Mouse (Mus musculus) ovary, postnatal 14 days (tissue): ENCODE results near the gene Stxbp4.

Experiments
- DNase-seq: peaks from one replicate; pipeline ENCODE4 v3.0.0; 2022; ENCODE audit warnings: low spot score

The Stxbp4 gene

DNA sequence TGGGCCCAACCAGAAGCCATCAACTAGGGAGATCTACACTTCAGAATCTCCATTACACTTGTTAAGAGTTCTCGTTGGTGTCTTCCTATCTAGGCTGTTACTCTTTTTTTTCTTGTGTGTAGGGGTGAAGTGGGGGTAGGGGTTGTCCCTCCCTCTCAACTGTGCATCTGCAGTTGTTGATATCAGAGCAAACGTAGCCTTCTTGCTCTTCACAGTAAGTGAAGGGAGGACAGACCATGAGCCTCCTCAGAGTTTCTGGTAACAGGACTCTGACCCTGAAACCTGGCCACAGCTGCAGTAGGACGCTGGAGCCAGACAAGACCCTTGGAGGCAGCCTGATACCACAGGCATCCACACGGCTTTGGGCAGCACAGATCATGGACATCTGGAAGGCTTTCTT is 81.4 kb downstream of the Stxbp4 start:
- no peak for DNase-seq

DNA sequence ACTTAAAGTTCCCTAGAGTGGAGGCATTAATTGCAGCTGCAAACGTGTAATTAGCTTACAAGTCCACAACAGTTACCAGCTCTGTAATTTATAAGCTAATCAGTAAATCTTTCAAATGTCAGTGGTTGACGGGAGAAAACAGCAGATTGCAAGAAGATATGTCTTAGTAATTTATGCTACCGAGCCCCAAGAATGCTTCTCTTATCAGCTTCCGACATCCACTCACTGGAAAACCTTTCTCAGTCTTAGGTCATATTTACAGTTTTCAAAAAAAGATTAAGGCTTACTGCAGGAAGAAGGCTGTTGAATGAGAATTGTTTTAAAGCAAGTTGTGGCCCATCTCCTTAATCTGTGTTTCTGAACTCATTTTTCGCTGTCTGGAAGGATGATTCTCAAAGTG is 83.9 kb downstream of the Stxbp4 start:
- DNase-seq, result no peak

DNA sequence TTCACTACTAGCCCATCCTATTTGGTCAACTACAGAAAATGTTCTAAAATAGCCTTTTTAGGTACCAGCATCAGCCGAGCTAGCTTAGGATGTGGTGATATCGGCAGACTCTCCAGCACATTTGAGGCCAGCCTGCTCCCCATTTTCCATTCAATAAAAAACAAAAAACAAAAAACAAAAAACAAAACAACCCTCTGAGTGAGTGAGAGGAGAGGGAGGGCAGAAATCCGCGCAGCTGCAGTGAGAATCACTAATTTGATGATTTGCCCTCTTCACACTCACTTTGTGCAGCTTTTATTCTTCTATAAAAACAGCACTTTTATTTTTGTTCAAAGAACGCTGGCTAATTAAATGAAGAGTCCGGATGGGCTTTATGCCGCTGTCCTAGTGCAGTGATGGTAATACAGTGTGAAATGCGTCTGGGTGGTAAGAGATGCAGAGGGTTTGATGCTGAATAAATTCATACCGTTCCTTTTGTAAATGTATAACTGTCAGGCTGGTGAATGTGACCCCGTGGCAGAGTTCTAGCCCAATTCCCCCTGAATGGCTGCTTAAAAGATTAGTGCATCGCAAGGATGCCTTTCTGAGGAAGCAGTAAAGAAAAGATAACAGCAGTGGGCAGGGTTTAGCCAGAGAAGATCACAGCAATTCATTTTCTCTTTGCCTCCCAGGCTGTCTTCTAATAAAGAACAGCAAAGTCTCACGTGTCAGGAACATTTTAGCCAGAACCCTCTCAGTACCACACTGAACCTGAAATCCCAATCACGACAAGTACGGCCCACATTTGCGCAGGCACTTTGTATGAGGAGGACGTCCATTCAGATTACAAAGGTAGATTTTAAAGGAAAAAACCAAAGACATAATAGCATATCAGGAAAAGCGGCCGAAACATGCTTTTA is 85.3 kb downstream of the Stxbp4 start:
- no peak for DNase-seq

DNA sequence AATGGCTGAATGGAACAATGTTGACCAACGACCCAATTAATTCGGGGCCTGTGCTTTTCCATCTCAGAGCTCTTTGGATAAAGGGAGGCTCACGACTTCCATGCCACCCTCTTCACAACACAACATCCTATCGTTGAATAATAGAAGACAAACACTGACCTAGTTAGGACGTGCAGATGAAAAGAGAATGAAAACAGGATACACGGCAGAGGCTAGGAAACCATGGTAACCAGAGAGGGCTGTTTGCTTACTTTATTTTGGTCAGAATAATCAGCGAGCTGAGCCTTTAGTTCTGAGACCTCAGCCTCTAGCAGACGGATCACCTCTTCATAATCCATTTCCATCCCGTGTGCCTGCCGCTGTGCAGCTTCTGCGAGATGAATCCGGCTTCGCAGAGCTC is 89.3 kb downstream of the Stxbp4 start:
- DNase-seq, result no peak

DNA sequence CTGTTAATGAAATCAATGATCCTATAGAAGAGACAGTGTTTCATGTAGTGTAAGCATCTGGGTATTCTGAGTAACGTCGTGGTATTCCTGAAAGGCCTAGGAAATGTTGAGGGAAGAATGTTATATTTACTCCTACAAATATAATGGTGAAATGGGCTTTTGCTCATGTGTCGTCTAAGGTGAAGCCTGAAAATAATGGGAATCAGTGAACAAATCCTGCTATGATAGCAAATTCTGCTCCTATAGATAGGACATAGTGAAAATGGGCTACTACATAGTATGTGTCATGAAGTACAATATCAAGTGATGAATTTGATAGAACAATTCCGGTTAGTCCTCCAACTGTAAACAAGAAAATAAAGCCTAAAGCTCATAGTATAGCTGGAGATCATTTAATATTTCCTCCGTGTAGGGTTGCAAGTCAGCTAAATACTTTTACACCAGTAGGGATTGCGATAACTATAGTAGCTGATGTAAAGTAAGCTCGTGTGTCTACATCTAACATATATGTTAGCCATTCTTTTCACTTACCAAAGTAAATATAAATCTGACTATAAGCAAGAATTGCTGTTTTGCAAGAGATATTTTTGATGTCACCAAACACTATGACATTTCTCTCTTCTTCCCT is 99.1 kb downstream of the Stxbp4 start:
- DNase-seq, result no peak

DNA sequence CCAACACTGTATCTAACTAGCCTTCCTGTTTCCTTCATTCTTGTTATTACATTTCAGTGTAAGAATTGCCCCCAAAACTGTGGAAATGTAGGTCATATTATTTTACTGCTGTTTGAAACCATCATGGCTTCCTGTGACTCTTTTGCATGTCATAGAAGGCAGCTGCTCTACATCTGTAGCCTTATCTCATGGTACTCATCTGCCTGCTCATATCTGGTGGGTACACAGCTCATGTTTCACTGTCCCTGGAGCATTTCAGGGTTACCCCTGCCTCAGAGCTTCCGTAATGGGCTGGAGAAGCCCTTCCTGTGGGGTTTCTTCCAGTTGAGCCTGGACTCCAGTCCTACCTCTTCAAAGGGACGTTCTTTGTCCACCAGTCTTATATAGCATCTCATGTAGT is 112.6 kb downstream of the Stxbp4 start:
- no peak for DNase-seq

DNA sequence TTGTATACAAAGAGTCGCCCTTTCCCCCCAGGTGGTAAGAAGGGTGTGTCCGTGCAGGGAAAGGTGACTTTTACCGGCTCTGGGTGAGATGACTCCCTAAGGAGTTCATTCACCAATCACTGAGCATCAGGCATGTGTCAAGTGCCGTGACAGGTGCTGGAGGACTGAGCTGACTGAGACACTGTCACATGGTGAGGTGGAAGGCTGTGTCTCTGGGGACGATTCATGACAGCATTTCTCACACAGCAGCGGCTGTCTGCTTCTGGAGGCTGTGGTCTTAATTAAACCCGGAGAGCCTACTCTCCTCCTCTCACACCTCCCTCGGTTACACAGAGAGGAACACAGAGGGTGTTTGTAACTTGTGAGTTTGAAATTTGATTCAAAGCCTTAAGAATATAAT is 116.8 kb downstream of the Stxbp4 start:
- no peak for DNase-seq

DNA sequence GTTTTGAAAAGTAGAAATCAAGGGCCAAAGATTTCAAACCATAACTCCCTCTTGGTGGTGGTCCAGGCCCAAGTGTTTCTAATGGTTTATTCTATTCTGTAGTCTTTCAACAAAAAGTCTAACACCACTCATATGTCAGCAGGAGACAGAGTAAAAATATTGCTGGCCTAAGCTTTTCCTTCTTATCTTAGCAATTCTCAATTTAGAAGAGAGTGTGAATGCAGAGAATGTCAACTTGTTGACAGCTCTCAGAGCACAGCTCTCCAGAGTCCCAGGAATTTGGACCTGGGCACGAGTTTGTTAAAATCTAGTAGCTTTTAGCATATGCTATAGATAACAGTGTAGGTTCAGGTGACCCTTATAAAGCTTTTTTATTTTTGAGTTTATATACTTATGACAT is 120.1 kb downstream of the Stxbp4 start:
- DNase-seq, result no peak

DNA sequence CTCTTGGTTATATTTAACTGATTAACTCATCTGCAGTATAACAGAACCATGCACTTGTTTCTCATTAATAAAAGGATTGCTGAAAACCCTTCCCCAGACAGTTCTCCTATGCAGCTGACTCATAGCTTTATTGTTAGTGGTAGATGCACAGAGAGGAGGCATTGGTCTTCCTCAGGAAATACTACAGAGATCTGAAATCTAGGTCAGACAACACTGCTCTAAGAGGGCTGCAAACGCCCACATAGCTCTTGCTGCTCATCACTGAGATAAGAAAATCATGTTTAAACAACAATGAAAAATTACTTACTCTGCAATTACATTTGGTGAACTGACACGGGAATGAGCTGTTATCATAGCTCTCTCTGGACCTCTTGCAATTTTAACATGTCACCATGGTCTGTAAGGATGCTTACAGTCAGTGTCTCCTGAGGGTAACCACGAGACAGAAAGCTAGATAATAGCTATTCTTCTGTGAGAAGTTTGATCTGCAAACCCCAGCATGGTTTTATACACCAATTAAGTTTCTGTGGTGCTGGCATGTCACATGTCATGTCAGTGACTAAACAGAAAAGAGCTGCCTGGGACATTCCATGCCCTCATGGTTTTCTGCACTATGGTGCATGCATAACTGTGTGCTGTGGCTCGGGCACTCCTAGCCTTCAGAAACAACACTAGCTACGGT is 125.2 kb downstream of the Stxbp4 start:
- no peak for DNase-seq

DNA sequence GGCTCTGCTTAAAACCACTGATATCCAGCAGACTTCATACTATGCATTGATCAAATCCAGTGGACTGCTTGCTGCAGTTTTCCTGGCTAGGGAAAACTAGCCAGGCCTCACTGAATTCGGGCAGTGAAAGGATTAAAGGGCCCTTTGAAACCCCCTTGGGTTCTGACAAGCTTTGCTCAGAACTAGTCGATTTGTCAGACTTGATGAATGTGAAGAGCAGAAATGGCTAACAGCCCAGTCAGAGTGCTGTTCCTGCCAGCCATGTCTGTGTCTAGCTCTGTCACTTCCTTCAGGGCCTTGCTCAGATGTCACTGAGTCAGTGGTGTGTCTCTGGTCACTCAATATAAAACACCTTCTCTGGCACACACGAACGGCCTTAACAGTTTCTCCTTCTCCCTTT is 136.0 kb downstream of the Stxbp4 start:
- no peak for DNase-seq

DNA sequence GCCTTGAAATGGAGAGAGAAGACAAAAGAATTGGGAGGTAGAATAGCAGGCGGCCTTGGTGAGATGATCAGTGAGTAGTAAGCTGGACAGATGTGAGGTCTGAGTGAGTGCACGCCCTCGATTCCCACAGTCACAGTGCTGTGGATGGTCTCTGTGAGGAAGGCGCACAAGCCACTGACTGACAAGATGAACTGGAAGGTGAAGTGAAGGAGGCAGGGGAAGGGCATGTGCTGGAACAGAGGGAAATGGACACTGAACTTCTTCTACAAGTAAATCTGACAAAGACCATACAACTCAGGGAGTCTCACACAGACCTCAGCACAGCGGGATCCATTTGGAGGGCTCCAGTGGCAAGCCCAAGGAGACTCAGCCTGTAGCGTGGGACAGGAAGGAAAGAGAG is 138.0 kb downstream of the Stxbp4 start:
- DNase-seq, result no peak

DNA sequence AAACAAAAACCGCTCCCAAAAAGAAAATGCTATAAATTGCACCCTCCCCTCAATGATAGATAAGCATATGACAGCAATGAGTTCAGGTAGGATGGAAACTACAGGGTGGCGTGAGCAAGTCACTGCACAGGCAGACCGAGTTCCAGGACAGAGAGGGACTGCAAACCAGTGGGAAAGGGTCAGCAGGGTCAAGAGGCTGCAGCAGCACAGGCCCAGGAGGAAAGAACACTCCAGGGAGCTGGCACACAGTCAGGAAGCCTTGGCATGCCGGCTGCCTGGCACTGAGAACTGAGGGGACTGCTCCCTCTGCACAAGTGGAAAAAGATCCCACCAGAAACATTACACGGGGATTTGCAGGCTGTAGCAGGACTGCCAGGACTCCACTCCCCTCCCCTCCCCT is 139.4 kb downstream of the Stxbp4 start:
- no peak for DNase-seq

DNA sequence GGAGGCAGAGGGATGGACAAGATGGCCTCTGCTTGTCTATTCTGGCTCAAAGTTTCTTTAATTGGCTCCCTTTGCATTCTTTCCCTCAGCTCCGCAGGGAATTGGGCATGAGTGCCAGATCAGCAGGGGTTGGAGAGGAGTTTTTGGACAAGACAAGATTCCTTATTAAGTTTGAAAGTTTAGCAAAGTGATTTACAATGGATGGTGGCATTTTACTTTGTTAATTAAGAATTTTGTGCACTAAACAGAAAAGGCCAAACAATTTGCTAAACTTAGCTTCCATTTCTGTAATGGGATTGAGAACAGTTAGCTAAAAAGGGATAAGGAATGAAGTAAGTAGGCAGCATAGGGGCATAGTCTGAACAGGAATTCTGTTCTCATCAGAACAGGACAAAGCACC is 142.9 kb downstream of the Stxbp4 start:
- no peak for DNase-seq

DNA sequence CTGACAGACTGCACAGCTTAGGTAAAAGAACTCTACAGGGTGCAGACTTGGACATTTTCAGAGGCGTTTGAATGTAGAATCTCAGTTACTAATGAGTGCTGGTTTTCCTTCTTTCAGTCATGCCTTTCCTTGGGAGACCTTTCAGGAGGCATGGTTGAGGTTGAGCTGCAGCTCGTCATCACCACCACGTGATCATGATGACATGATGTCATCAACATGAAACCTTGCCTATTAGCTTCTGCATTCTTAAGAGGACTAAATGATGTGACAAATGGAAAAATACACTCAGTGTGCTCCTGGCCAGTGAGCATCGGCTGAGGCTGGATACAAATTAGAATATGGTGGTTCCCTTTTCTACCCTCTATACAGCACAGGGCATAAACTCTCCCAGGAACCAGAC is 145.4 kb downstream of the Stxbp4 start:
- no peak for DNase-seq

DNA sequence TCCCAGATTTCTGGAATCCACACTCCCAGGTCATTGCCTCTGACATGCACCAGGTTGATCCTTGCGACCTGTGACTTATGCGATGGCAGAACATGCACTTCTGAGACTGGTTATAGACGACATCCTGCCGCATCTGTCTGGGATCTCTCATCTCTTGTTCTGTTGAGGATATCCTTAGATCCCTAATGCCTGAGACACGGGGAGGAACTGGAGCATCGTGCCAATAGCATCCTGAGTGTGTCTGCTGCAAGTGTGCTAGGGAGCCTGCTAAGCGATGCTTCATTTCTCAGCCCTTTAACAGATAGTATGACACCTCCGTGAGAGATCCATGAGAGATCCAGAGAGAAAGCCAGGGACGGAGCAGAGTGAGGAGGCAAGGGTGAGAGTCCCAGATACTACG is 148.7 kb downstream of the Stxbp4 start:
- DNase-seq, result no peak

DNA sequence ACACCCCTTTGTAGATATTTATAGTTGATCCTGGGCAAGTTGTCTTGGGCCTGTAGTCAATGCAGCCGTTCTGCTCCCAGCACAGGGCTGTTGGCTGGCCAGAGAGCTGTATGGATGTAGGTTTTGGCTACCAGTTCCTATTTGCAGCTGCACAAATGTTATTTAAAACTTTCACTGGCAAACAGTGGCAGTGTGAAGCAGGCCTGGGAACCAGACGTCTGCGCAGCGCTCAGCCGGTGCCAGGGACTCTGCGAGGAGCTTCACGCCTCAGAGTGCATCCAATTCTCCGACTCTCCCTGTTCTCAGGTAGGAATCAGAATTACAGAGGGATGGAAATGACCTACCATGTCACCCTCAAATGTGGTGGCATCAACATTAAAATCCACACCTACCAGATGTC is 150.2 kb downstream of the Stxbp4 start:
- no peak for DNase-seq

DNA sequence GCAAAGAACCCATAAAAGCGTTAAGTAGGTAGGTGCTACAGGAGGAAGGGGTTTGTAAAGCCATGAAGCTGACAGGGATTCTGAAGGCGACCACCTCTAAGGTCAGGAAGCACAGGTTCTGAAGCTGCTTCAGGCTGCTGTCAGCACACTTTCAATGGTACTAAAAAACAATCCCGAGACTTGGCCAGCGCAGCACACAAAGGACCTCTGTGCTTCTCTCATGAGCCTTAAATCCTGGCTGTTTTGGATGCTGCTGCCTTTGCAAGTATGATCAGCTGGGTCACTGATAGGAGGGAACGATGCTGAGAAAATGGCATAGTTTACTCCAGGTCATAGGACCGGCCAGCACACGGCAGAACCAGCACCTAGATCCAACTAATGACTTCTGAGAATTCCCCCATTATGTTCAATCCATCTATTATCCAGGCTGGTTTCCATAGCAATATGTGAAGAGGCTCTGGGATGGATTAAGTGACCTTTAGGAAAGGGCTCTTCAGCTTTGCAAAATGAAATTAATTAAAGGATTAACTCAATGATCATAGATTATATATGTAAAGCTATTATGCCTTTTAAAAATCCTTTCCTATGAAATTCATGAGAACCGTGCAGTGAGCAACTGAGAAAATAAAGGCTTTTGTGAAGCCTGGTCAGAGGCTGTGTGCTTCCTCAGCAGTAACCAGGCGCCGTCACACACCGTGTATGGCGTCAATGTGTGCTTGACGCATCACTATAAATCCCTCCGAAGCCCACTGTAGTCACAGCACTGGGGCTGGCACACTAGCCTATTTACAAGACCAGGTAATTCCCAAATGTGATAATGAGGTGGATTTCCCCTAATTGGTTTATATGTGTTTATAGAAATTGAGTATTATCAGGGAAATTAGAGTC is 152.9 kb downstream of the Stxbp4 start:
- DNase-seq, result no peak

DNA sequence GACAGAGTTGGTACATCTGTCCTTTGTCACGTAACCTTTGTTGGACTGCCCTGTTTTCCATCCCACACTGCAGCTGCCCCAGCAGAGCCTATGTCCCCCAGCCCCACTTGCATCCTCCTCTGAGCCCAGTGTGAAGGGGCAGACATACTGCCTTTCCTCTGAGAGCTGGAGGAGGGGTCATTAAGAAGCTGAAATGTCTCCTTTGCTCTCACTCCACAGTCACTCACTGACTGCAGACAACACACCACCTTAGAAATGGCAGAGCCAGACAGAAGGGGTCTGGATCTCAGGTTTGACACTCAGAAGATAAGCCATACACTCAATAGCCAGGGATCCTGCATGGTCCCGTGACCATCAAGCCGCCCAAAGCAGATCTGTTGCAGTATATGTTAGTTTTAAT is 154.1 kb downstream of the Stxbp4 start:
- DNase-seq, result no peak

DNA sequence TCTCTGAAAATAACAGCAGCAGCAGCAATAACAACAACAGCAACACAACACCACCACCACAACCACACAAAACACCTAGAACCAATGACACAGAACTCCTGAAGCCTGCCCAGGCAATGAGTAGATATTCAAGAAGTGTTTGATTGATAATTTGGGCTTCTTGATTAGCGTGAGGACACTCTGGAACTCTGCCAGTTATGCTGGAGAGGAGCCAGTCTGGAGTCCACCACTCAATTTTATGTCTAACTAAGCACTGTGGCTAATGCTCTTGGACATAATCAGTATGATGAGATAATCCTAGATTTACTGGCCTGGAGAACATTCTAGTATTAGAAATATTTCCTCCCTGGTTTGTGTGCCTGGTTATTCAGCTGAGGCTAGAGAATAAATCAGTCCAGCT is 156.1 kb downstream of the Stxbp4 start:
- no peak for DNase-seq

DNA sequence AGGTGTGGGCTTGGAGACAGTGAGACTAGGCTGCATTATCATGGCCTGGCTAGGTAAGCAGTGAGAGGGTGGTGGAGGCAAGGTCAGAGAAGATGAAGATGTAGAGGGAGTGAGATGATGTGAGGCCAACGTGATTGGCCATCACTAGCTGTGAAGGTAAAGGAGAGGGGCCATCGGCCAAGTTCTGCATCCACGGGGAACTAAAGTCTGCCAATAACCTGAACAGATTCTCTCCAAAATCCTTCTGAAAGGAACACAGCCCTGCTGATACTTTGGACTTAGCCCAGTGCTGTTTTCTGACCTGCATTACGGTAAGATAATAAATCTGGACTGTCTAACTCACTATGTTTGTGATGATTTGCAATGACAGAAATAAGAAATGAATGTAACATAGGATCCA is 167.6 kb downstream of the Stxbp4 start:
- DNase-seq, result no peak

DNA sequence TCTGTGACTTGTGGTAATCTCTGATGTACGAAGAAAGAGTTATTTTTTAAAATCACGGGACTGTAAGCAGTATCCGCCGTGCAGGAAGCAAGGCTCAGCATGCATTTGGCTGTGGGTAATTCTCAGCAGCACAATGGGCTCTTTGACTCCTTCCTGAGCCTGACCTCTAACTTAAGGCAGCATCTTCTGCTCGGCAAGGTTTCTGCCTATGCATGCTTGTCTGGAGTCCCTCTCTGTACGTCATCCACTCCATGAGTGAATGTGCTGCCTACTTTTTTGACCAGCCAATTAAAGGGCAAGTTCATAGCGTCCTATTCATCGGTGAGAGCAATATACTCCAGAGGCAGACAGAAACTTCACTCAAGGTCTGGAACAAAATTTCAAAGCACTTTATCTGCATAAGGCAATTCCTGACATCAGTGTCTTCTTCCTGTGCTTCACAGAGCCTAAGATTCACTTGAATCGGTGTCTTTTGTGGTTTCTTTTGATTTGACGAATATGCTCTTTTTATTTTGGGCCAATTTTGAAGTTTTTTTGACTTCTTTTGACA is 173.8 kb downstream of the Stxbp4 start:
- no peak for DNase-seq

DNA sequence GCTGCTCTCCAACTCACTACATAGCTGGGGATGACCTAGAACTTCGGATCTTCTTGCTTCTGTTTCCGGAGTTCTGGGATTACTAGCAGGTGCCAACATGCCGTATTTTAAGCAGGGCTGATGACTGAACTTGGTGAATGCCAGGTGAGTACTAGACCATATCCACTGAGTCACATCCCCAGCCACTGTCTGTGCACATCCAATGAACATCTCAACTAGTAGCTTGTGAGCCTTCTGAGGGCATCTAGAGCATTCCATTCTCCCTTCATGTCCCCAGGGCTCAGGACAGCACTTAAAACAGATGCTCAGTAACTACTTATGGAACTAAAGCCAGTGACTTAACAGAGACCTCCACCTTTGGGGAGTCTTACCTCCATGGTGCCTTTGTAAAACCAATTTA is 177.4 kb downstream of the Stxbp4 start:
- no peak for DNase-seq
